Mouse (Mus musculus) thymus, adult 2 months (tissue): Measurements from ENCODE around the gene Acp7.

Experiments used
- CTCF ChIP-seq: fragments of 200-500 bp; IDR thresholded peaks from 2 replicates; pipeline ENCODE4 v1.5.1; 2012; ENCODE audit warnings: mild to moderate bottlenecking, control low read depth, low read length, moderate library complexity, borderline replicate concordance; ENCODE audit not compliant: control insufficient read depth, poor library complexity, insufficient read depth; ENCODE audit errors: extremely low read depth
- POLR2A ChIP-seq: fragments of 200-500 bp; IDR thresholded peaks from 2 replicates; pipeline ENCODE4 v1.6.1; 2012; ENCODE audit warnings: mild to moderate bottlenecking, low read length, control low read depth, moderate library complexity; ENCODE audit not compliant: control insufficient read depth, poor library complexity, insufficient read depth; ENCODE audit errors: extremely low read depth

DNA sequence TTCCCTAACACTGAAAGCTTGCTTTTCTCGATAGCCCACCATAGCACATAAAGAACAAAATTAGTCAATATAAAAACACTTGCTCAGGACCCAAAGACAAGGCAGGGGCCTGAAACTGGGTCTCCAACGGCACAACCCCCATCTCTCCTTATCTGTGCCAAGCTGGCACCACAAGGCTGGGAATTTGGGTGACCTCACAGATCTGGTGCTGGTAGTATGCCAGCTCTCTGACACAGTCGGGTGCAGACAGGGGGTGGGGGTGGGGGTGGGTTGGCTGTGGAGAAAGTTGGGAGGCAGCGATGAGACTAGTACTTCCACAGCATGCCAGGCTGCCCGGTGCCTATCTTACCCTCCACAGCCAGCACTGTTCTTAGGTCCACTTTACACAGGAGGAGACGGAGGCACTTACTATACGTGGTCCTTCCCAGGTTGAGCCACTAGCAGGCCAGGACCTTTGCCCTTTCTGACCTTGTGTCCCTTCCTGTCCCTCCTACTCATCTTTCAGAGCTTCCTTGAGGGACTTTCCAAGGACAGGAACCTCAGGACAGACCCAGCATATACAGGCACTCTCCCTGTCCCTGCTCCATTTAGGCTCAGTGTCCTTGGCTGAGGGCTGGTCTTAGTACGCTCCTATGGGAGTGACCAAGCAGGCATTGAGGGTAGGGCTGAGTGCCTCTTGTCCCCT lies 35.2 kb downstream of the Acp7 start:
- no peak for TF ChIP-seq POLR2A
- TF ChIP-seq CTCF = no peak
